Mouse (Mus musculus) testis, adult 2 months (tissue): Measurements from ENCODE around the gene Riox2. TPM values are rescaled to one million over a fixed set of nuclear protein-coding genes. Genes with fewer than 3 reads are reported as not detected.

ENCODE experiments used
- H3K27ac ChIP-seq: fragments of 200-500 bp; 2 replicates; pipeline ENCODE4 v1.5.1; 2012; ENCODE audit warnings: low read depth, low read length; ENCODE audit not compliant: control insufficient read depth, insufficient read depth
- H3K27me3 ChIP-seq: fragments of 200-500 bp; 2 replicates; pipeline ENCODE4 v1.6.1; 2012; ENCODE audit warnings: mild to moderate bottlenecking, low read length, moderate library complexity; ENCODE audit not compliant: control insufficient read depth, insufficient read depth
- H3K36me3 ChIP-seq: fragments of 200-500 bp; 2 replicates; pipeline ENCODE4 v1.6.1; 2012; ENCODE audit warnings: mild to moderate bottlenecking, low read length; ENCODE audit not compliant: control insufficient read depth, insufficient read depth
- H3K4me1 ChIP-seq: fragments of 200-500 bp; 2 replicates; pipeline ENCODE4 v1.6.1; 2012; ENCODE audit warnings: low read length; ENCODE audit not compliant: control insufficient read depth, insufficient read depth
- H3K4me3 ChIP-seq: fragments of 200-500 bp; 2 replicates; pipeline ENCODE4 v1.5.1; 2012; ENCODE audit warnings: low read depth, mild to moderate bottlenecking, low read length, moderate library complexity, mixed read lengths; ENCODE audit not compliant: control insufficient read depth
- CTCF ChIP-seq: fragments of 200-500 bp; IDR thresholded peaks from 2 replicates; pipeline ENCODE4 v1.5.1; 2012; ENCODE audit warnings: low read depth, mild to moderate bottlenecking, inconsistent platforms, low read length, moderate library complexity; ENCODE audit not compliant: control insufficient read depth, insufficient read depth, insufficient replicate concordance
- POLR2A ChIP-seq: fragments of 200-500 bp; IDR thresholded peaks from 2 replicates; pipeline ENCODE4 v1.6.1; 2012; ENCODE audit warnings: low read depth, mild to moderate bottlenecking, inconsistent platforms, low read length, moderate library complexity; ENCODE audit not compliant: control insufficient read depth
- polyA plus RNA-seq: library from polyadenylated mRNA; depleted of rRNA; stranded (reverse); fragments of >200 nt; gene quantifications from 2 replicates; pipeline ENCODE4 v1.2.3, GENCODE M21; 2012

The Riox2 gene
- polyA plus RNA-seq, 1 experiment: 2.7 TPM

GRCm38 (mm10) chr16:59487975-59488548, 16.5 kb downstream of the Riox2 start:
- TF ChIP-seq CTCF (no peak), POLR2A (no peak)
- Histone ChIP-seq H3K4me1 (no peaks in the 10 kb centered on the region), H3K4me3 (no peak overlapping the region), H3K36me3 (no peaks in the 10 kb centered on the region; the same call in none of the 2 replicates), H3K27ac (no peak overlapping the region), H3K27me3 (no peaks in the 10 kb centered on the region)

DNA sequence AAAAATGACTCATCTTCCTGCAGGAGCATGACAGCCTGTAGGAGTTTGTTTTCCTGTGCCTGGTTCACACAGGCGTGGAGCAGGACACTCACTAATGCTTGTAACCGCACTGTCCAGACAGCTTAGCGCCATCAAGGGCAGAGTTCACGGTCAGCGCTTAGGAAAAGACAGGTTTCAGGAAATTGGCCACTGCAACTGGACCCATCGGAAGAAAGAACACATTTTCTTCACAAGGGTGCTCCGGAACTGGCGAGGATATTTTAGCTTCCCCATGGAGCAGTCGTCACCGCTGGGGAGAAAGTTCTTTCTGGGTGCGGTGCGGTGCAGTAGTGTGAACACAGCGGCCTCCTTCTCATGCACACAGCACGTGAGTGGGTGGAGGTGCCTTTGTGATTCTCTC, 21.6 kb downstream of the Riox2 start:
- H3K4me3 ChIP-seq: no peak overlapping the region
- no peak for TF ChIP-seq POLR2A
- TF ChIP-seq CTCF: no peak
- H3K27ac ChIP-seq: no peak overlapping the region
- no peaks in the 10 kb centered on the region; the same call in none of the 2 replicates for H3K36me3 ChIP-seq
- no peaks in the 10 kb centered on the region for H3K4me1 ChIP-seq
- no peaks in the 10 kb centered on the region for H3K27me3 ChIP-seq

GRCm38 (mm10) chr16:59497947-59498346, 26.4 kb downstream of the Riox2 start:
- Histone ChIP-seq H3K4me1 (no peaks in the 10 kb centered on the region), H3K27ac (no peak overlapping the region), H3K36me3 (no peaks in the 10 kb centered on the region; the same call in none of the 2 replicates), H3K27me3 (no peaks in the 10 kb centered on the region), H3K4me3 (no peak overlapping the region)
- no peak for TF ChIP-seq CTCF
- TF ChIP-seq POLR2A: no peak

DNA sequence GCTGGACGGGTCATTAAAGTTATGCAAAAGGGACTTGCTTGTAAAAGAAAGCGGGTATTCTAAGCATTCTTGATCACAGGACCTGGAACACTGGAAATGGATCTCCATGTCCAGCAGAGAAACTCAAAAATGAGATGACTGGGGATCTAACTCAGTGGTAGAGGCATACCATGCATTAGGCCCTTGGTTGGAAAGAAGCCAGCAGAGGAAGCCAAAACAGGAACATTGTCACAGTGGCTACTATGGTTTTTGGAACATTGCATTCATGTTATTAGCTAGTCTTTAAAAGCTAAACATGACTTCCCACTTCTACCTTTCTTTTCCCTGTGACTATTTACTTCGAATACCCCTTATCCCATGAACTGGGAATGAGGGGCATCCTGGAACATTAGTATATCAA, 27.6 kb downstream of the Riox2 start:
- Histone ChIP-seq H3K36me3 (no peaks in the 10 kb centered on the region; the same call in 1 of the 2 replicates), H3K4me1 (no peaks in the 10 kb centered on the region), H3K27ac (no peak overlapping the region), H3K4me3 (no peak overlapping the region), H3K27me3 (no peaks in the 10 kb centered on the region)
- TF ChIP-seq CTCF: no peak
- no peak for TF ChIP-seq POLR2A

DNA sequence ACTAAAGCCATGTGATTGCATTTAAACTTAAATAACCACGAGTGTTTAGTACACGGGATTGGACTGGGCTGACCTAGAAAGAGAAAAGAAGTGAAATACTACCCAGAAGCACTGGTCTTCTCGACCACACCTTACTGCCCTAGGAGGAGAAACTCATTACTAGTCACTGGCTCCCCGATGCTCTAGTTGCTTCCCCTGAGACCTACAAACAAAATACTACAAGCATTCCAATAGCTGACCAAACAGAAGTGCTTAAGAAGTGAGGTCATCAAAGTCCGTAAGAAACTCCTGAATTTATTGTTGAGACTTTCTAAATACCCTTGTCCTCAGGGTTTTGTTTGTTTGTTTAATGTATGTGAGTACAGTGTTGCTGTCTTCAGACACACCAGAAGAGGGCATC, 38.3 kb downstream of the Riox2 start:
- no peaks in the 10 kb centered on the region for H3K4me1 ChIP-seq
- TF ChIP-seq CTCF: no peak
- TF ChIP-seq POLR2A: no peak
- no peaks in the 10 kb centered on the region for H3K27me3 ChIP-seq

GRCm38 (mm10) chr16:59515169-59515568, 43.6 kb downstream of the Riox2 start:
- no peaks in the 10 kb centered on the region for H3K4me1 ChIP-seq
- H3K4me3 ChIP-seq: no peak overlapping the region
- no peaks in the 10 kb centered on the region for H3K27me3 ChIP-seq
- TF ChIP-seq POLR2A (no peak), CTCF (no peak)
- no peaks in the 10 kb centered on the region for H3K36me3 ChIP-seq
- H3K27ac ChIP-seq: no peak overlapping the region

More for the DNA sequence above, 38.3 kb downstream of the Riox2 start:
- H3K36me3 ChIP-seq: no peaks in the 10 kb centered on the region; the same call in 1 of the 2 replicates
- H3K4me3 ChIP-seq: no peak overlapping the region
- H3K27ac ChIP-seq: no peak overlapping the region

- Histone ChIP-seq H3K4me1 (no peaks in the 10 kb centered on the region), H3K36me3 (no peaks in the 10 kb centered on the region; the same call in 1 of the 2 replicates), H3K27ac (no peak overlapping the region), H3K27me3 (no peaks in the 10 kb centered on the region), H3K4me3 (no peak overlapping the region)
- no peak for TF ChIP-seq POLR2A
- no peak for TF ChIP-seq CTCF
These were observed 45.4 kb downstream of the Riox2 start for GRCm38 (mm10) chr16:59516965-59517364.
